Mouse (Mus musculus): ENCODE results near the gene Rasa2. TPM values are rescaled to one million over a fixed set of nuclear protein-coding genes. Genes with fewer than 3 reads are reported as not detected.
"Not testable (repeated sequence)": the region's sequence is repeated elsewhere in the genome, so short reads cannot be mapped to it uniquely, and the experiment has no call there.

Gene Rasa2
- polyA plus RNA-seq, 1 experiment from 2014 or later = 24.3 TPM

GRCm38 (mm10) chr9:96523148-96523547 lies 108.3 kb downstream of the Rasa2 start:
- Histone ChIP-seq H3K27me3 (ENCODE audit: control insufficient read depth, insufficient read depth, low read length) (no peaks in the 10 kb centered on the region), H3K36me3 (ENCODE audit: control insufficient read depth, insufficient read depth, low read length) (no peaks in the 10 kb centered on the region), H3K27ac (ENCODE audit: low read length) (no peak overlapping the region), H3K9me3 (ENCODE audit: control insufficient read depth, low read depth, low read length) (no peaks in the 10 kb centered on the region), H3K4me2 (replicated peaks; ENCODE audit: low read depth, low read length) (no peak overlapping the region), H3K4me1 (ENCODE audit: control insufficient read depth, insufficient read depth, low read length) (no peaks in the 10 kb centered on the region), H3K4me3 (ENCODE audit: low read depth, low read length) (no peak overlapping the region), H3K9ac (replicated peaks; ENCODE audit: low read depth, low read length) (no peak overlapping the region)
- ATAC-seq (ENCODE audit: insufficient number of reproducible peaks, insufficient read depth, low FRiP score, low read depth) = no peak
- 83% methylated on average over 5 of the region's 5 CpGs for WGBS

GRCm38 (mm10) chr9:96521574-96521973 lies 109.8 kb downstream of the Rasa2 start:
- H3K27ac ChIP-seq (ENCODE audit: low read length); H3K4me3 ChIP-seq (ENCODE audit: low read depth, low read length); H3K27me3 ChIP-seq (ENCODE audit: control insufficient read depth, insufficient read depth, low read length); H3K4me2 ChIP-seq (replicated peaks; ENCODE audit: low read depth, low read length); H3K36me3 ChIP-seq (ENCODE audit: control insufficient read depth, insufficient read depth, low read length); ATAC-seq (ENCODE audit: insufficient number of reproducible peaks, insufficient read depth, low FRiP score, low read depth); H3K4me1 ChIP-seq (ENCODE audit: control insufficient read depth, insufficient read depth, low read length); H3K9ac ChIP-seq (replicated peaks; ENCODE audit: low read depth, low read length); H3K9me3 ChIP-seq (ENCODE audit: control insufficient read depth, low read depth, low read length): not testable (repeated sequence)
- 82% methylated on average over 2 of the region's 2 CpGs for WGBS

- no peak overlapping the region for H3K27ac ChIP-seq (ENCODE audit: low read length)
Observed at GRCm38 (mm10) chr9:96517429-96517828, 114.0 kb downstream of the Rasa2 start.

GRCm38 (mm10) chr9:96516806-96517205 lies 114.6 kb downstream of the Rasa2 start:
- no peaks in the 10 kb centered on the region for H3K36me3 ChIP-seq (ENCODE audit: control insufficient read depth, insufficient read depth, low read length)
- no peaks in the 10 kb centered on the region for H3K9me3 ChIP-seq (ENCODE audit: control insufficient read depth, low read depth, low read length)
- 59% methylated on average over 3 of the region's 3 CpGs for WGBS
- H3K27me3 ChIP-seq (ENCODE audit: control insufficient read depth, insufficient read depth, low read length) = no peaks in the 10 kb centered on the region
- no peak overlapping the region for H3K4me2 ChIP-seq (replicated peaks; ENCODE audit: low read depth, low read length)
- no peaks in the 10 kb centered on the region for H3K4me1 ChIP-seq (ENCODE audit: control insufficient read depth, insufficient read depth, low read length)
- no peak overlapping the region for H3K4me3 ChIP-seq (ENCODE audit: low read depth, low read length)
- H3K27ac ChIP-seq (ENCODE audit: low read length) = no peak overlapping the region
- no peak overlapping the region for H3K9ac ChIP-seq (replicated peaks; ENCODE audit: low read depth, low read length)
- no peak for ATAC-seq (ENCODE audit: insufficient number of reproducible peaks, insufficient read depth, low FRiP score, low read depth)

More at GRCm38 (mm10) chr9:96517429-96517828, 114.0 kb downstream of the Rasa2 start:
- no peak for ATAC-seq (ENCODE audit: insufficient number of reproducible peaks, insufficient read depth, low FRiP score, low read depth)
- Histone ChIP-seq H3K36me3 (ENCODE audit: control insufficient read depth, insufficient read depth, low read length) (no peaks in the 10 kb centered on the region), H3K4me1 (ENCODE audit: control insufficient read depth, insufficient read depth, low read length) (no peaks in the 10 kb centered on the region), H3K9me3 (ENCODE audit: control insufficient read depth, low read depth, low read length) (no peaks in the 10 kb centered on the region), H3K27me3 (ENCODE audit: control insufficient read depth, insufficient read depth, low read length) (no peaks in the 10 kb centered on the region), H3K9ac (replicated peaks; ENCODE audit: low read depth, low read length) (no peak overlapping the region), H3K4me2 (replicated peaks; ENCODE audit: low read depth, low read length) (no peak overlapping the region), H3K4me3 (ENCODE audit: low read depth, low read length) (no peak overlapping the region)
- 29% methylated on average over 4 of the region's 4 CpGs for WGBS

GRCm38 (mm10) chr9:96515737-96516136 lies 115.7 kb downstream of the Rasa2 start:
- no peak overlapping the region for H3K9ac ChIP-seq (replicated peaks; ENCODE audit: low read depth, low read length)
- no peaks in the 10 kb centered on the region for H3K36me3 ChIP-seq (ENCODE audit: control insufficient read depth, insufficient read depth, low read length)
- no peak for ATAC-seq (ENCODE audit: insufficient number of reproducible peaks, insufficient read depth, low FRiP score, low read depth)
- no peaks in the 10 kb centered on the region for H3K4me1 ChIP-seq (ENCODE audit: control insufficient read depth, insufficient read depth, low read length)
- no peak overlapping the region for H3K27ac ChIP-seq (ENCODE audit: low read length)
- H3K27me3 ChIP-seq (ENCODE audit: control insufficient read depth, insufficient read depth, low read length) = no peaks in the 10 kb centered on the region
- no peaks in the 10 kb centered on the region for H3K9me3 ChIP-seq (ENCODE audit: control insufficient read depth, low read depth, low read length)
- H3K4me2 ChIP-seq (replicated peaks; ENCODE audit: low read depth, low read length) = no peak overlapping the region
- H3K4me3 ChIP-seq (ENCODE audit: low read depth, low read length) = no peak overlapping the region
- WGBS = 82% methylated on average over 5 of the region's 5 CpGs

- Histone ChIP-seq H3K4me3 (ENCODE audit: low read depth, low read length) (no peak overlapping the region), H3K27ac (ENCODE audit: low read length) (no peak overlapping the region), H3K4me2 (replicated peaks; ENCODE audit: low read depth, low read length) (no peak overlapping the region), H3K9me3 (ENCODE audit: control insufficient read depth, low read depth, low read length) (no peaks in the 10 kb centered on the region), H3K4me1 (ENCODE audit: control insufficient read depth, insufficient read depth, low read length) (no peaks in the 10 kb centered on the region), H3K9ac (replicated peaks; ENCODE audit: low read depth, low read length) (no peak overlapping the region), H3K27me3 (ENCODE audit: control insufficient read depth, insufficient read depth, low read length) (no peaks in the 10 kb centered on the region), H3K36me3 (ENCODE audit: control insufficient read depth, insufficient read depth, low read length) (no peaks in the 10 kb centered on the region)
- ATAC-seq (ENCODE audit: insufficient number of reproducible peaks, insufficient read depth, low FRiP score, low read depth) = no peak
- 69% methylated on average over 5 of the region's 5 CpGs for WGBS
Observed at GRCm38 (mm10) chr9:96514278-96514677, 117.1 kb downstream of the Rasa2 start.

GRCm38 (mm10) chr9:96506011-96506498 lies 125.4 kb downstream of the Rasa2 start:
- H3K27me3 ChIP-seq (ENCODE audit: control insufficient read depth, insufficient read depth, low read length) = no peaks in the 10 kb centered on the region
- 0 out of 2 replicates have a peak overlapping the region, but pooled peaks have one; percentile 17 for H3K4me2 ChIP-seq (replicated peaks; ENCODE audit: low read depth, low read length)
- H3K4me1 ChIP-seq (ENCODE audit: control insufficient read depth, insufficient read depth, low read length) = peaks cover 4% of the 10 kb centered on the region; the same call in 1 of the 2 replicates
- no peak overlapping the region for H3K9ac ChIP-seq (replicated peaks; ENCODE audit: low read depth, low read length)
- no peaks in the 10 kb centered on the region for H3K9me3 ChIP-seq (ENCODE audit: control insufficient read depth, low read depth, low read length)
- H3K36me3 ChIP-seq (ENCODE audit: control insufficient read depth, insufficient read depth, low read length) = no peaks in the 10 kb centered on the region
- peak; percentile 71; the same call in 1 of the 2 replicates for ATAC-seq (ENCODE audit: insufficient number of reproducible peaks, insufficient read depth, low FRiP score, low read depth)
- 7% methylated on average over 10 of the region's 10 CpGs for WGBS
- H3K27ac ChIP-seq (ENCODE audit: low read length) = no peak overlapping the region
- H3K4me3 ChIP-seq (ENCODE audit: low read depth, low read length) = no peak overlapping the region

GRCm38 (mm10) chr9:96505156-96505555 lies 126.3 kb downstream of the Rasa2 start:
- Histone ChIP-seq H3K9me3 (ENCODE audit: control insufficient read depth, low read depth, low read length) (no peaks in the 10 kb centered on the region), H3K9ac (replicated peaks; ENCODE audit: low read depth, low read length) (no peak overlapping the region), H3K27ac (ENCODE audit: low read length) (no peak overlapping the region), H3K4me1 (ENCODE audit: control insufficient read depth, insufficient read depth, low read length) (peaks cover 4% of the 10 kb centered on the region; the same call in 1 of the 2 replicates), H3K4me3 (ENCODE audit: low read depth, low read length) (no peak overlapping the region), H3K4me2 (replicated peaks; ENCODE audit: low read depth, low read length) (no peak overlapping the region), H3K36me3 (ENCODE audit: control insufficient read depth, insufficient read depth, low read length) (no peaks in the 10 kb centered on the region), H3K27me3 (ENCODE audit: control insufficient read depth, insufficient read depth, low read length) (no peaks in the 10 kb centered on the region)
- no peak for ATAC-seq (ENCODE audit: insufficient number of reproducible peaks, insufficient read depth, low FRiP score, low read depth)
- WGBS = 92% methylated on average over 4 of the region's 4 CpGs

All from stomach, embryonic 14.5 days (tissue).